Comparison of ENCODE assay signal across 8 mouse cellular contexts in the genomic region with DNA sequence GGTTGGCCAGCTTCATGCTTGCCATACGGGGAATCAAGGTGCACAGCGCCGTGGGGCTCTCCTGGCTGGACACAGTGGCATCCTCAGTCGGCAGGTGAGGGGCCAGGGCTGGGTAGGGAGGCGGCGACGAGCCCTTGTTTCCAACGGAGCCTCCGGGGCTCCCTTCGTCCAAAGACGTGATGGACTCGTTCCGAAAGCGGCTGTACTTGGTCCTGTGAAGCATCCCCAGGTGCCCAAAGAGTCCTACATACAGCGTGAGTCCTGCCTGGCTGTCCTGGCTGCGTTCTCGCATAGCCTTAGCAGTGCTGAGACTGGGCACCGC. TPM values are rescaled to one million over a fixed set of nuclear protein-coding genes. Genes with fewer than 3 reads are reported as not detected.
DNase-seq lines count a peak whose midpoint lies in the region; ATAC-seq and TF ChIP-seq lines count a peak whose summit lies in the region.

No protein-coding gene starts in this region.

- 2% methylated on average over 18 of the region's 18 CpGs for WGBS in embryonic facial prominence, embryonic 11.5 days
- WGBS in intestine, embryonic 15.5 days: 2% methylated on average over 18 of the region's 18 CpGs
- 2% methylated on average over 18 of the region's 18 CpGs for WGBS in neural tube, embryonic 11.5 days

- no peaks in the 10 kb centered on the region for H3K9me3 ChIP-seq in embryonic facial prominence, embryonic 11.5 days (replicated peaks; ENCODE audit: control insufficient read depth, low read length)
- no peaks in the 10 kb centered on the region for H3K9me3 ChIP-seq in intestine, embryonic 15.5 days
- H3K9me3 ChIP-seq in neural tube, embryonic 11.5 days (ENCODE audit: control insufficient read depth, low read length): no peaks in the 10 kb centered on the region

- 0 out of 2 replicates have a peak overlapping the region, but pooled peaks have one; percentile 3 for H3K27ac ChIP-seq in layer of hippocampus, adult 2 months
- H3K27ac ChIP-seq in embryonic facial prominence, embryonic 11.5 days (replicated peaks; ENCODE audit: low read depth, low read length): no peak overlapping the region
- H3K27ac ChIP-seq in intestine, embryonic 15.5 days: no peak overlapping the region
- no peak overlapping the region for H3K27ac ChIP-seq in neural tube, embryonic 11.5 days (ENCODE audit: low read depth, low read length)

- H3K4me2 ChIP-seq in embryonic facial prominence, embryonic 11.5 days (ENCODE audit: low read depth, low read length): peak overlapping the region; percentile 96
- H3K4me2 ChIP-seq in intestine, embryonic 15.5 days (replicated peaks): peak overlapping the region; percentile 98
- H3K4me2 ChIP-seq in neural tube, embryonic 11.5 days (ENCODE audit: low read depth): peak overlapping the region; percentile 99

- peak overlapping the region; percentile 60 for H3K4me3 ChIP-seq in layer of hippocampus, adult 2 months
- H3K4me3 ChIP-seq in embryonic facial prominence, embryonic 11.5 days (ENCODE audit: low read depth, low read length): peak overlapping the region; percentile 49
- peak overlapping the region; percentile 48 for H3K4me3 ChIP-seq in intestine, embryonic 15.5 days (replicated peaks)
- peak overlapping the region; percentile 51 for H3K4me3 ChIP-seq in neural tube, embryonic 11.5 days (ENCODE audit: low read depth, low read length)

- peaks cover 24% of the 10 kb centered on the region for H3K27me3 ChIP-seq in embryonic facial prominence, embryonic 11.5 days (ENCODE audit: control insufficient read depth, insufficient read depth, low read length)
- H3K27me3 ChIP-seq in intestine, embryonic 15.5 days (replicated peaks): peaks cover 24% of the 10 kb centered on the region
- H3K27me3 ChIP-seq in neural tube, embryonic 11.5 days (ENCODE audit: control insufficient read depth, insufficient read depth, low read length): peaks cover 21% of the 10 kb centered on the region

- no peaks in the 10 kb centered on the region for H3K4me1 ChIP-seq in embryonic facial prominence, embryonic 11.5 days (ENCODE audit: control insufficient read depth, insufficient read depth, low read length)
- peaks cover 20% of the 10 kb centered on the region for H3K4me1 ChIP-seq in intestine, embryonic 15.5 days (replicated peaks)
- peaks cover 11% of the 10 kb centered on the region; the same call in 1 of the 2 replicates for H3K4me1 ChIP-seq in neural tube, embryonic 11.5 days (ENCODE audit: control insufficient read depth, insufficient read depth, low read length)

- TF ChIP-seq CTCF in layer of hippocampus, adult 2 months (conservative IDR thresholded peaks at IDR 0.05): no peak

- DNase-seq in layer of hippocampus, adult 2 months (ENCODE audit: low spot score in 2 of 2): no peak
- DNase-seq in layer of hippocampus, postnatal 10 days (ENCODE audit: low spot score in 2 of 2): no peak
- DNase-seq in embryonic facial prominence, embryonic 11.5 days (ENCODE audit: low spot score): peak; percentile 23
- no peak for DNase-seq in neural tube, embryonic 11.5 days (ENCODE audit: low spot score)
- DNase-seq in spleen, adult 18-20 months: no peak
- no peak for DNase-seq in kidney, postnatal 4 days
- no peak for DNase-seq in ovary, postnatal 10 days (ENCODE audit: low spot score)

- peak overlapping the region; percentile 50 for H3K9ac ChIP-seq in embryonic facial prominence, embryonic 11.5 days (replicated peaks; ENCODE audit: low read length)
- H3K9ac ChIP-seq in intestine, embryonic 15.5 days: peak overlapping the region; percentile 50
- peak overlapping the region; percentile 64 for H3K9ac ChIP-seq in neural tube, embryonic 11.5 days (ENCODE audit: low read length)

- H3K36me3 ChIP-seq in embryonic facial prominence, embryonic 11.5 days (replicated peaks; ENCODE audit: control insufficient read depth, insufficient read depth, low read depth, low read length): no peaks in the 10 kb centered on the region
- H3K36me3 ChIP-seq in intestine, embryonic 15.5 days: no peaks in the 10 kb centered on the region
- H3K36me3 ChIP-seq in neural tube, embryonic 11.5 days (ENCODE audit: control insufficient read depth, insufficient read depth, low read length): no peaks in the 10 kb centered on the region

- ATAC-seq in embryonic facial prominence, embryonic 11.5 days (replicated peaks; ENCODE audit: insufficient number of reproducible peaks, low FRiP score, low TSS enrichment, low read depth): no peak
- ATAC-seq in intestine, embryonic 15.5 days: no peak
- ATAC-seq in neural tube, embryonic 11.5 days (ENCODE audit: insufficient read depth, low FRiP score, low TSS enrichment): no peak

RNA-seq across cellular contexts. Expression of a gene that starts 0.9 kb away (rescaled TPM):
- total RNA-seq in layer of hippocampus, adult 2 months (2021): 1 to 10 TPM; 4.1 to 4.2 TPM
- total RNA-seq in layer of hippocampus, postnatal 10 days (2021): 1 to 10 TPM; 6.5 to 6.8 TPM
- 1.2 and 1.3 TPM in 2 replicates for polyA plus RNA-seq in embryonic facial prominence, embryonic 11.5 days (2014; fragmentation: Nextera tagmentation; extraction: Ambion mirVana)
- 1.8 and 1.9 TPM in 2 replicates for polyA plus RNA-seq in intestine, embryonic 15.5 days (2015; fragmentation: Nextera tagmentation; extraction: Ambion mirVana)
- polyA plus RNA-seq in neural tube, embryonic 11.5 days (2014; fragmentation: Nextera tagmentation; extraction: Ambion mirVana): 1.7 and 2.1 TPM in 2 replicates

RNA-seq across cellular contexts. Expression of a gene that starts 50.2 kb away (rescaled TPM):
- 100 to 1,000 TPM; 246 to 261 TPM for total RNA-seq in layer of hippocampus, adult 2 months (2021)
- 100 to 1,000 TPM; 463 to 466 TPM for total RNA-seq in layer of hippocampus, postnatal 10 days (2021)
- 332 and 336 TPM in 2 replicates for polyA plus RNA-seq in embryonic facial prominence, embryonic 11.5 days (2014; fragmentation: Nextera tagmentation; extraction: Ambion mirVana)
- polyA plus RNA-seq in intestine, embryonic 15.5 days (2015; fragmentation: Nextera tagmentation; extraction: Ambion mirVana): 105 and 114 TPM in 2 replicates
- 271 and 289 TPM in 2 replicates for polyA plus RNA-seq in neural tube, embryonic 11.5 days (2014; fragmentation: Nextera tagmentation; extraction: Ambion mirVana)

RNA-seq across cellular contexts. Expression of a gene that starts 59.6 kb away (rescaled TPM):
- total RNA-seq in layer of hippocampus, adult 2 months (2021): 10 to 100 TPM; 94.4 to 97.7 TPM
- total RNA-seq in layer of hippocampus, postnatal 10 days (2021): 10 to 100 TPM; 84.8 to 89.2 TPM
- polyA plus RNA-seq in embryonic facial prominence, embryonic 11.5 days (2014; fragmentation: Nextera tagmentation; extraction: Ambion mirVana): 23.1 TPM in 2 replicates
- polyA plus RNA-seq in intestine, embryonic 15.5 days (2015; fragmentation: Nextera tagmentation; extraction: Ambion mirVana): 14.0 and 14.1 TPM in 2 replicates
- polyA plus RNA-seq in neural tube, embryonic 11.5 days (2014; fragmentation: Nextera tagmentation; extraction: Ambion mirVana): 30.3 and 31.6 TPM in 2 replicates
